Mouse (Mus musculus): ENCODE results near the gene Rcbtb2.

Gene Rcbtb2

GRCm38 (mm10) chr14:73175031-73175430 is 52.2 kb downstream of the Rcbtb2 start:
- in situ Hi-C loops (cut with MboI; ENCODE audit: low pct_unique_long_range_greater_than_20kb in 1 of 2, low sequenced_read_pairs in 2 of 2, unreplicated experiment in 1 of 2): no loop called here

- in situ Hi-C loops (cut with MboI; ENCODE audit: low pct_unique_long_range_greater_than_20kb in 1 of 2, low sequenced_read_pairs in 2 of 2, unreplicated experiment in 1 of 2): no loop called here
Observed at GRCm38 (mm10) chr14:73175814-73176213, 53.0 kb downstream of the Rcbtb2 start.

- in situ Hi-C loops (cut with MboI; ENCODE audit: low pct_unique_long_range_greater_than_20kb in 1 of 2, low sequenced_read_pairs in 2 of 2, unreplicated experiment in 1 of 2): no loop called here
Observed at GRCm38 (mm10) chr14:73176266-73176665, 53.4 kb downstream of the Rcbtb2 start.

- in situ Hi-C loops (cut with MboI; ENCODE audit: low pct_unique_long_range_greater_than_20kb in 1 of 2, low sequenced_read_pairs in 2 of 2, unreplicated experiment in 1 of 2): no loop called here
Observed at GRCm38 (mm10) chr14:73177961-73178360, 55.1 kb downstream of the Rcbtb2 start.

GRCm38 (mm10) chr14:73179221-73179681 is 56.4 kb downstream of the Rcbtb2 start:
- in situ Hi-C loops (cut with MboI; ENCODE audit: low pct_unique_long_range_greater_than_20kb in 1 of 2, low sequenced_read_pairs in 2 of 2, unreplicated experiment in 1 of 2): no loop called here

GRCm38 (mm10) chr14:73180671-73181070 is 57.8 kb downstream of the Rcbtb2 start:
- in situ Hi-C loops (cut with MboI; ENCODE audit: low pct_unique_long_range_greater_than_20kb in 1 of 2, low sequenced_read_pairs in 2 of 2, unreplicated experiment in 1 of 2): no loop called here

- in situ Hi-C loops (cut with MboI; ENCODE audit: low pct_unique_long_range_greater_than_20kb in 1 of 2, low sequenced_read_pairs in 2 of 2, unreplicated experiment in 1 of 2): no loop called here
Observed at GRCm38 (mm10) chr14:73181144-73181543, 58.3 kb downstream of the Rcbtb2 start.

GRCm38 (mm10) chr14:73186875-73187274 is 64.0 kb downstream of the Rcbtb2 start:
- in situ Hi-C loops (cut with MboI; ENCODE audit: low pct_unique_long_range_greater_than_20kb in 1 of 2, low sequenced_read_pairs in 2 of 2, unreplicated experiment in 1 of 2): no loop called here

GRCm38 (mm10) chr14:73199058-73199457 is 76.2 kb downstream of the Rcbtb2 start:
- in situ Hi-C loops (cut with MboI; ENCODE audit: low pct_unique_long_range_greater_than_20kb in 1 of 2, low sequenced_read_pairs in 2 of 2, unreplicated experiment in 1 of 2): no loop called here

- in situ Hi-C loops (cut with MboI; ENCODE audit: low pct_unique_long_range_greater_than_20kb in 1 of 2, low sequenced_read_pairs in 2 of 2, unreplicated experiment in 1 of 2): no loop called here
Observed at GRCm38 (mm10) chr14:73201447-73201846, 78.6 kb downstream of the Rcbtb2 start.

- in situ Hi-C loops (cut with MboI; ENCODE audit: low pct_unique_long_range_greater_than_20kb in 1 of 2, low sequenced_read_pairs in 2 of 2, unreplicated experiment in 1 of 2): no loop called here
Observed at GRCm38 (mm10) chr14:73204016-73204415, 81.2 kb downstream of the Rcbtb2 start.

- in situ Hi-C loops (cut with MboI; ENCODE audit: low pct_unique_long_range_greater_than_20kb in 1 of 2, low sequenced_read_pairs in 2 of 2, unreplicated experiment in 1 of 2): no loop called here
Observed at GRCm38 (mm10) chr14:73209262-73209661, 86.4 kb downstream of the Rcbtb2 start.

- in situ Hi-C loops (cut with MboI; ENCODE audit: low pct_unique_long_range_greater_than_20kb in 1 of 2, low sequenced_read_pairs in 2 of 2, unreplicated experiment in 1 of 2): no loop called here
Observed at GRCm38 (mm10) chr14:73210196-73210595, 87.4 kb downstream of the Rcbtb2 start.

- in situ Hi-C loops (cut with MboI; ENCODE audit: low pct_unique_long_range_greater_than_20kb in 1 of 2, low sequenced_read_pairs in 2 of 2, unreplicated experiment in 1 of 2): no loop called here
Observed at GRCm38 (mm10) chr14:73211477-73211876, 88.6 kb downstream of the Rcbtb2 start.

GRCm38 (mm10) chr14:73217062-73217461 is 94.2 kb downstream of the Rcbtb2 start:
- in situ Hi-C loops (cut with MboI; ENCODE audit: low pct_unique_long_range_greater_than_20kb in 1 of 2, low sequenced_read_pairs in 2 of 2, unreplicated experiment in 1 of 2): no loop called here

- in situ Hi-C loops (cut with MboI; ENCODE audit: low pct_unique_long_range_greater_than_20kb in 1 of 2, low sequenced_read_pairs in 2 of 2, unreplicated experiment in 1 of 2): no loop called here
Observed at GRCm38 (mm10) chr14:73222316-73222970, 99.6 kb downstream of the Rcbtb2 start.

- in situ Hi-C loops (cut with MboI; ENCODE audit: low pct_unique_long_range_greater_than_20kb in 1 of 2, low sequenced_read_pairs in 2 of 2, unreplicated experiment in 1 of 2): no loop called here
Observed at GRCm38 (mm10) chr14:73226346-73226745, 103.5 kb downstream of the Rcbtb2 start.

- in situ Hi-C loops (cut with MboI; ENCODE audit: low pct_unique_long_range_greater_than_20kb in 1 of 2, low sequenced_read_pairs in 2 of 2, unreplicated experiment in 1 of 2): no loop called here
Observed at GRCm38 (mm10) chr14:73226849-73227248, 104.0 kb downstream of the Rcbtb2 start.

- in situ Hi-C loops (cut with MboI; ENCODE audit: low pct_unique_long_range_greater_than_20kb in 1 of 2, low sequenced_read_pairs in 2 of 2, unreplicated experiment in 1 of 2): no loop called here
Observed at GRCm38 (mm10) chr14:73231286-73231982, 108.6 kb downstream of the Rcbtb2 start.

- in situ Hi-C loops (cut with MboI; ENCODE audit: low pct_unique_long_range_greater_than_20kb in 1 of 2, low sequenced_read_pairs in 2 of 2, unreplicated experiment in 1 of 2): no loop called here
Observed at GRCm38 (mm10) chr14:73234468-73235031, 111.7 kb downstream of the Rcbtb2 start.

Data from mouse embryonic stem cell (cell line).